Mouse (Mus musculus): Measurements from ENCODE around the gene Gm49354.

The Gm49354 gene

GRCm38 (mm10) chr13:59710230-59710629 lies 71.8 kb downstream of the Gm49354 start, which contains the start of gene Spata31d1a:
Spata31d1a (minus strand) TSS chr13:59710330.
- no peak for DNase-seq (ENCODE audit: low spot score)
